ENCODE assay signal across 25 mouse cellular contexts in genomic region chr10:91706816-91707215, GRCm38 (mm10).
"Had no signal": no experiment of that assay in that cellular context is flagged by ENCODE, and none has a peak within 500 bp of the region (broad histone marks: within the 10 kb centered on the region; RNA-seq: fewer than 3 reads in every experiment).

No protein-coding gene starts in this region.

- H3K36me3 ChIP-seq: heart, embryonic 13.5 days; heart, embryonic 15.5 days; hindbrain, embryonic 12.5 days; hindbrain, embryonic 15.5 days; kidney, embryonic 15.5 days; limb, embryonic 13.5 days; limb, embryonic 15.5 days; liver, embryonic 12.5 days had no signal

- ATAC-seq: intestine, embryonic 16.5 days; liver, embryonic 12.5 days had no signal

- H3K4me2 ChIP-seq: heart, embryonic 11.5 days; heart, embryonic 13.5 days; heart, embryonic 15.5 days; hindbrain, embryonic 12.5 days; hindbrain, embryonic 15.5 days; kidney, embryonic 15.5 days; limb, embryonic 13.5 days; limb, embryonic 15.5 days; liver, embryonic 12.5 days had no signal

- DNase-seq: gastrocnemius, postnatal 14 days; gastrocnemius, postnatal 36 days; heart, adult 11 months; heart, adult 2 months; heart, postnatal 14 days; heart, postnatal 36 days; kidney, adult 11 months; kidney, adult 2 months; kidney, adult 9 months; kidney, postnatal 14 days; kidney, postnatal 36 days; layer of hippocampus, adult 9-11 months; layer of hippocampus, postnatal 36 days had no signal

- H3K27me3 ChIP-seq: heart, embryonic 13.5 days; heart, embryonic 15.5 days; hindbrain, embryonic 12.5 days; hindbrain, embryonic 15.5 days; kidney, embryonic 15.5 days; limb, embryonic 13.5 days; limb, embryonic 15.5 days; liver, embryonic 12.5 days had no signal

- H3K4me3 ChIP-seq: heart, adult 2 months; heart, embryonic 13.5 days; heart, embryonic 15.5 days; hindbrain, embryonic 12.5 days; hindbrain, embryonic 15.5 days; kidney, embryonic 15.5 days; limb, embryonic 13.5 days; limb, embryonic 15.5 days; liver, embryonic 12.5 days had no signal

- H3K4me1 ChIP-seq: heart, embryonic 13.5 days; heart, embryonic 15.5 days; hindbrain, embryonic 12.5 days; hindbrain, embryonic 15.5 days; kidney, embryonic 15.5 days; limb, embryonic 13.5 days; limb, embryonic 15.5 days; liver, embryonic 12.5 days had no signal

- H3K9ac ChIP-seq: heart, embryonic 13.5 days; heart, embryonic 15.5 days; hindbrain, embryonic 12.5 days; hindbrain, embryonic 15.5 days; kidney, embryonic 15.5 days; limb, embryonic 13.5 days; limb, embryonic 15.5 days; liver, embryonic 12.5 days; liver, embryonic 14.5 days had no signal

- H3K27ac ChIP-seq: heart, adult 2 months; heart, embryonic 13.5 days; heart, embryonic 15.5 days; hindbrain, embryonic 12.5 days; hindbrain, embryonic 15.5 days; kidney, embryonic 15.5 days; kidney, postnatal 0 days; limb, embryonic 13.5 days; limb, embryonic 15.5 days; liver, embryonic 12.5 days; liver, embryonic 14.5 days had no signal

- H3K9me3 ChIP-seq: heart, embryonic 13.5 days; heart, embryonic 15.5 days; hindbrain, embryonic 12.5 days; hindbrain, embryonic 15.5 days; kidney, embryonic 15.5 days; limb, embryonic 13.5 days; limb, embryonic 15.5 days; liver, embryonic 12.5 days had no signal
